Comparison of ENCODE assay signal across 10 mouse cellular contexts in genomic region chr1:72464926-72465583, GRCm38 (mm10).
DNase-seq lines count a peak whose midpoint lies in the region; ATAC-seq and TF ChIP-seq lines count a peak whose summit lies in the region.
"Had no signal": no experiment of that assay in that cellular context is flagged by ENCODE, and none has a peak within 500 bp of the region (broad histone marks: within the 10 kb centered on the region; RNA-seq: fewer than 3 reads in every experiment).

No protein-coding gene starts in this region.

- TF ChIP-seq CTCF in layer of hippocampus, adult 2 months (conservative IDR thresholded peaks at IDR 0.05): no peak
- TF ChIP-seq CTCF in brain, embryonic 14.5 days (IDR thresholded peaks at IDR 0.05; ENCODE audit: borderline replicate concordance, extremely low read depth, insufficient read depth, insufficient read length): no peak
- TF ChIP-seq CTCF in hindbrain, postnatal 0 days (IDR thresholded peaks at IDR 0.05; ENCODE audit: low read depth): no peak

- no peaks in the 10 kb centered on the region for H3K36me3 ChIP-seq in hindbrain, postnatal 0 days (ENCODE audit: insufficient read depth, low read length)
- H3K36me3 ChIP-seq: midbrain, embryonic 12.5 days had no signal

- ATAC-seq in hindbrain, postnatal 0 days: peak; percentile 46; the same call in 1 of the 2 replicates
- ATAC-seq: intestine, postnatal 0 days had no signal

- H3K9ac ChIP-seq in hindbrain, postnatal 0 days (replicated peaks; ENCODE audit: low read length): no peak overlapping the region
- H3K9ac ChIP-seq: midbrain, embryonic 12.5 days had no signal

- H3K4me3 ChIP-seq in layer of hippocampus, adult 2 months: no peak overlapping the region
- no peak overlapping the region for H3K4me3 ChIP-seq in hindbrain, postnatal 0 days (ENCODE audit: low read length)
- H3K4me3 ChIP-seq: midbrain, embryonic 12.5 days had no signal

- H3K27me3 ChIP-seq in hindbrain, postnatal 0 days (ENCODE audit: insufficient read depth, low read length): no peaks in the 10 kb centered on the region
- H3K27me3 ChIP-seq: midbrain, embryonic 12.5 days had no signal

- no peak for TF ChIP-seq POLR2A in brain, embryonic 14.5 days (IDR thresholded peaks at IDR 0.05; ENCODE audit: borderline replicate concordance, extremely low read depth, insufficient read depth, insufficient read length, poor library complexity, severe bottlenecking)

- DNase-seq in layer of hippocampus, adult 2 months (ENCODE audit: low spot score in 2 of 2): peak in 1 of 2 experiments; percentile 27
- DNase-seq in layer of hippocampus, adult 9-10 months (ENCODE audit: low spot score): no peak
- DNase-seq in brain, embryonic 14.5 days (ENCODE audit: low read depth): peak; percentile 87
- DNase-seq in hindbrain, postnatal 0 days (ENCODE audit: low spot score): peak; percentile 68
- peak; percentile 39 to 41 for DNase-seq in right cerebral cortex, adult 2 months (ENCODE audit: low spot score in 2 of 2)
- DNase-seq in liver: no peak
- no peak for DNase-seq in lung, postnatal 4 days
- DNase-seq in heart, postnatal 14 days: no peak

- no peaks in the 10 kb centered on the region for H3K9me3 ChIP-seq in hindbrain, postnatal 0 days (ENCODE audit: low read length)
- H3K9me3 ChIP-seq: midbrain, embryonic 12.5 days had no signal

- no peak overlapping the region for H3K4me2 ChIP-seq in hindbrain, postnatal 0 days (ENCODE audit: low read depth, low read length)
- H3K4me2 ChIP-seq: midbrain, embryonic 12.5 days had no signal

- peak overlapping the region; percentile 33 for H3K27ac ChIP-seq in layer of hippocampus, adult 2 months
- peak overlapping the region; percentile 41 for H3K27ac ChIP-seq in hindbrain, postnatal 0 days
- H3K27ac ChIP-seq: midbrain, embryonic 12.5 days had no signal

- WGBS in hindbrain, postnatal 0 days: 25% methylated on average over 12 of the region's 12 CpGs

- H3K4me1 ChIP-seq in hindbrain, postnatal 0 days (ENCODE audit: insufficient read depth, low read length): no peaks in the 10 kb centered on the region
- H3K4me1 ChIP-seq: midbrain, embryonic 12.5 days had no signal

- intact Hi-C loops in heart, postnatal 14 days (cut with DNase I): no loop called here

Comparison
In these comparisons a context has a peak if more than half of its experiments do, and no peak if none do; other contexts are left out.
1. DNase-seq: peak in brain, embryonic 14.5 days (single experiment), hindbrain, postnatal 0 days (single experiment) and right cerebral cortex, adult 2 months (2 of 2); none in layer of hippocampus, adult 9-10 months (single experiment), liver (single experiment), lung, postnatal 4 days (0 of 2) and heart, postnatal 14 days (0 of 2).